Mouse (Mus musculus) CH12.LX (cell line): ENCODE data around the gene Trappc3. TPM values are rescaled to one million over a fixed set of nuclear protein-coding genes. Genes with fewer than 3 reads are reported as not detected.
A peak's percentile ranks its signal among the peaks of the same experiment; 100 is the strongest.

Experiments
- DNase-seq: peaks from one replicate; pipeline ENCODE4 v3.0.0-alpha.2; 2013; ENCODE audit errors: extremely low read depth
- H3K27ac ChIP-seq: 2 replicates; pipeline ENCODE4 v1.5.1; 2012; ENCODE audit warnings: low read depth, mild to moderate bottlenecking, control low read depth, moderate library complexity; ENCODE audit not compliant: insufficient read depth
- H3K27me3 ChIP-seq: replicated peaks from 2 replicates; pipeline ENCODE3; 2012; ENCODE audit warnings: inconsistent platforms
- H3K36me3 ChIP-seq, 2 experiments: replicated peaks in 1 of 2; 2 replicates each; pipeline versions ENCODE3 to v1.6.1; 2012; ENCODE audit warnings: inconsistent platforms in 1 of 2, low read length in 1 of 2, mild to moderate bottlenecking in 1 of 2, mixed read lengths in 1 of 2, moderate library complexity in 1 of 2; ENCODE audit not compliant: control insufficient read depth in 1 of 2, insufficient read depth in 1 of 2
- H3K4me1 ChIP-seq, 2 experiments: 2 replicates each; pipeline ENCODE4 v1.6.1; 2012; ENCODE audit warnings: inconsistent platforms in 1 of 2, moderate library complexity in 1 of 2; ENCODE audit not compliant: insufficient read depth in 2 of 2, control insufficient read depth in 1 of 2
- H3K4me2 ChIP-seq: 2 replicates; pipeline ENCODE4 v1.6.1; 2012; ENCODE audit warnings: low read depth, mild to moderate bottlenecking, control low read depth; ENCODE audit not compliant: poor library complexity, insufficient read depth, severe bottlenecking
- H3K4me3 ChIP-seq, 3 experiments: fragments of 150-350 bp in 1 of 3; sonication (generic) in 1 of 3; replicated peaks in 1 of 3; 2 replicates each; pipeline versions ENCODE3 to v1.5.1; 2011 to 2012; ENCODE audit warnings: low read depth in 2 of 3, low read length in 2 of 3, mild to moderate bottlenecking in 2 of 3, moderate library complexity in 2 of 3, control low read depth in 1 of 3, improper control_type of control experiment in 1 of 3, inconsistent platforms in 1 of 3, mixed read lengths in 1 of 3; ENCODE audit not compliant: poor library complexity in 1 of 3
- H3K79me2 ChIP-seq: replicated peaks from 2 replicates; pipeline ENCODE4 v1.6.1; 2012; ENCODE audit warnings: mild to moderate bottlenecking, moderate library complexity; ENCODE audit not compliant: control insufficient read depth, poor library complexity, insufficient read depth, severe bottlenecking; ENCODE audit errors: extremely low read depth
- H3K9ac ChIP-seq: 2 replicates; pipeline ENCODE4 v1.6.1; 2012; ENCODE audit warnings: low read depth, mild to moderate bottlenecking, control low read depth, moderate library complexity; ENCODE audit not compliant: insufficient read depth
- H3K9me3 ChIP-seq: replicated peaks from 2 replicates; pipeline ENCODE3; 2012; ENCODE audit warnings: low read length, inconsistent platforms, mixed read lengths
- CHD2 ChIP-seq: IDR thresholded peaks from 2 replicates; pipeline ENCODE4 v1.6.1; 2011; ENCODE audit warnings: low read length, improper control_type of control experiment
- ETS1 ChIP-seq: conservative IDR thresholded peaks from 2 replicates; pipeline ENCODE4 v1.6.1; 2012; ENCODE audit warnings: low read depth, mild to moderate bottlenecking, inconsistent platforms, low read length, improper control_type of control experiment, moderate library complexity
- GABPA ChIP-seq: IDR thresholded peaks from 2 replicates; pipeline ENCODE4 v1.6.1; 2012; ENCODE audit warnings: low read depth, low read length, improper control_type of control experiment, inconsistent platforms; ENCODE audit not compliant: insufficient replicate concordance
- IRF4 ChIP-seq: IDR thresholded peaks from 2 replicates; pipeline ENCODE4 v1.6.1; 2014; ENCODE audit warnings: low read depth, mild to moderate bottlenecking, inconsistent platforms, low read length, improper control_type of control experiment
- JUN ChIP-seq: IDR thresholded peaks from 2 replicates; pipeline ENCODE4 v1.6.1; 2011; ENCODE audit warnings: low read depth, mild to moderate bottlenecking, low read length, improper control_type of control experiment, moderate library complexity; ENCODE audit not compliant: insufficient read depth
- KAT2A ChIP-seq: IDR thresholded peaks from 2 replicates; pipeline ENCODE4 v1.6.1; 2012; ENCODE audit warnings: low read length, improper control_type of control experiment, inconsistent platforms; ENCODE audit not compliant: insufficient replicate concordance
- MAX ChIP-seq: IDR thresholded peaks from 2 replicates; pipeline ENCODE4 v1.6.1; 2011; ENCODE audit warnings: low read length, improper control_type of control experiment
- MAZ ChIP-seq: IDR thresholded peaks from 2 replicates; pipeline ENCODE4 v1.6.1; 2012; ENCODE audit warnings: low read depth, mild to moderate bottlenecking, inconsistent platforms, low read length, improper control_type of control experiment, moderate library complexity
- MEF2A ChIP-seq: IDR thresholded peaks from 2 replicates; pipeline ENCODE4 v1.6.1; 2014; ENCODE audit warnings: low read depth, mild to moderate bottlenecking, inconsistent platforms, low read length, improper control_type of control experiment, borderline replicate concordance
- MXI1 ChIP-seq: IDR thresholded peaks from 2 replicates; pipeline ENCODE4 v1.6.1; 2011; ENCODE audit warnings: mild to moderate bottlenecking, low read depth, low read length, improper control_type of control experiment
- NRF1 ChIP-seq: IDR thresholded peaks from 2 replicates; pipeline ENCODE4 v1.6.1; 2014; ENCODE audit warnings: low read depth, mild to moderate bottlenecking, inconsistent platforms, low read length, improper control_type of control experiment, moderate library complexity
- PAX5 ChIP-seq: IDR thresholded peaks from 2 replicates; pipeline ENCODE4 v1.6.1; 2012; ENCODE audit warnings: low read length, inconsistent platforms, mixed read lengths
- RAD21 ChIP-seq: IDR thresholded peaks from 2 replicates; pipeline ENCODE4 v1.6.1; 2011; ENCODE audit warnings: low read depth, mild to moderate bottlenecking, low read length, improper control_type of control experiment, moderate library complexity
- SIN3A ChIP-seq: IDR thresholded peaks from 2 replicates; pipeline ENCODE4 v1.6.1; 2012; ENCODE audit warnings: low read length, improper control_type of control experiment, inconsistent platforms
- SMC3 ChIP-seq: IDR thresholded peaks from 2 replicates; pipeline ENCODE4 v1.6.1; 2011; ENCODE audit warnings: low read depth, low read length, improper control_type of control experiment
- TBP ChIP-seq: conservative IDR thresholded peaks from 2 replicates; pipeline ENCODE4 v1.6.1; 2011; ENCODE audit warnings: low read depth, low read length, improper control_type of control experiment
- USF2 ChIP-seq: conservative IDR thresholded peaks from 2 replicates; pipeline ENCODE4 v1.6.1; 2011; ENCODE audit warnings: low read depth, low read length, improper control_type of control experiment
- ZKSCAN1 ChIP-seq: IDR thresholded peaks from 2 replicates; pipeline ENCODE4 v1.6.1; 2012; ENCODE audit warnings: low read depth, inconsistent platforms, low read length, improper control_type of control experiment, borderline replicate concordance
- dilution Hi-C: fragments of 300-500 bp; cut with MboI; formaldehyde crosslinking; loops from 2 replicates; pipeline ENCODE4 v1.14.3; 2020; ENCODE audit warnings: low sequenced_read_pairs; ENCODE audit not compliant: extremely low pct_unique_long_range_greater_than_20kb, extremely low pct_ligation_motif_present
- in situ Hi-C: fragments of 300-500 bp; cut with MboI; formaldehyde crosslinking; loops from 3 replicates; pipeline ENCODE4 v1.14.3; 2019; ENCODE audit warnings: low sequenced_read_pairs, low pct_ligation_motif_present, low pct_unique_long_range_greater_than_20kb, mixed read lengths
- polyA plus RNA-seq: library from polyadenylated mRNA; unstranded; fragments of >175 nt; gene quantifications from 2 replicates; pipeline ENCODE4 v1.2.1, GENCODE M21; 2012; ENCODE audit warnings: low read depth; ENCODE audit not compliant: insufficient read length
- total RNA-seq, 2 experiments: library from RNA; depleted of rRNA; stranded (reverse); fragments of 300-350 nt in 1 of 2; fragments of >200 nt in 1 of 2; gene quantifications; 2 replicates each; pipeline ENCODE4 v1.2.3; 2012 to 2014

The Trappc3 gene
- total and polyA plus RNA-seq, 3 experiments: 72.7 to 94.8 (median 74.1) TPM

DNA sequence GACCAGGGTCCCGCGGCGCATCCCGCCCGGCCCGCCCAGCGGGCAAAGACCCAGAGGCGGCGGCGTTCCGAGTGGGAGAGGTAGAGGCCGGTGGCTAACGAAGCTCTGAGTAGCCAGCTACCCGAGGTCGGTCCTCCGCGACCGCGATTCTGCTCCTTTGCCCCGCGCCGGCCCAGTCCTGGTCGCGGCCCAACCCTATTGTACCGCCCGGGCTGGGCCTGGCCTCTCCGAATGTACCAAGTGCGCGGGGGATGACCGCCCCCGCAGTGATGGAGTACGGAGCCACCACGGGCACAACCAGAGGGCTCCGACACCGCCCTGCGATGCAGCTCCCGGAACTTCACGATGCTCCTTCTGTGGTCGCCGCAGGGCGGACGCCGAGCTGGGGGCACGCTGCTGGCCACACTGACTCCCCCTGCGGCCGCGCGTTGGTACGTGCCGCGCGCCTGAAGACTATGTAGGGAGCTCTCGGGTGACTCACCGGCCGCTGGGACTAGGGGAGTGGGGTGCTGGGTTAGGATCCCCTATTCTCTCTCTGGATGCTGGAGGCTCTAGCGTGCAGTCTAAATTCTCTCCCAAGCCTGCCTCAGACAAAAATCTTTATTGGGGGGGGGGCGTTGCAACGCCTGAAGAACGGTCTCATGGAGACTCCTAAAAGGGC lies 5.9 kb upstream of the Trappc3 start, which contains the start of gene Map7d1 (continued):
- no peak for TF ChIP-seq CHD2
- TF ChIP-seq MAX: no peak; the same call in 1 of the 2 replicates
- no peak; the same call in none of the 2 replicates for TF ChIP-seq SIN3A
- 0 out of 2 replicates have a peak, but pooled peaks have one; percentile 7 for TF ChIP-seq IRF4
- TF ChIP-seq JUN: no peak
- no peak for TF ChIP-seq SMC3
- TF ChIP-seq PAX5: no peak
- no peak; the same call in 1 of the 2 replicates for TF ChIP-seq USF2
- TF ChIP-seq ETS1: peak; percentile 18; the same call in 1 of the 2 replicates
- no peak for TF ChIP-seq ZKSCAN1
- TF ChIP-seq NRF1: peak; percentile 42; the same call in 1 of the 2 replicates
- TF ChIP-seq RAD21: no peak
- TF ChIP-seq, all 38 proteins: peak for 16

DNA sequence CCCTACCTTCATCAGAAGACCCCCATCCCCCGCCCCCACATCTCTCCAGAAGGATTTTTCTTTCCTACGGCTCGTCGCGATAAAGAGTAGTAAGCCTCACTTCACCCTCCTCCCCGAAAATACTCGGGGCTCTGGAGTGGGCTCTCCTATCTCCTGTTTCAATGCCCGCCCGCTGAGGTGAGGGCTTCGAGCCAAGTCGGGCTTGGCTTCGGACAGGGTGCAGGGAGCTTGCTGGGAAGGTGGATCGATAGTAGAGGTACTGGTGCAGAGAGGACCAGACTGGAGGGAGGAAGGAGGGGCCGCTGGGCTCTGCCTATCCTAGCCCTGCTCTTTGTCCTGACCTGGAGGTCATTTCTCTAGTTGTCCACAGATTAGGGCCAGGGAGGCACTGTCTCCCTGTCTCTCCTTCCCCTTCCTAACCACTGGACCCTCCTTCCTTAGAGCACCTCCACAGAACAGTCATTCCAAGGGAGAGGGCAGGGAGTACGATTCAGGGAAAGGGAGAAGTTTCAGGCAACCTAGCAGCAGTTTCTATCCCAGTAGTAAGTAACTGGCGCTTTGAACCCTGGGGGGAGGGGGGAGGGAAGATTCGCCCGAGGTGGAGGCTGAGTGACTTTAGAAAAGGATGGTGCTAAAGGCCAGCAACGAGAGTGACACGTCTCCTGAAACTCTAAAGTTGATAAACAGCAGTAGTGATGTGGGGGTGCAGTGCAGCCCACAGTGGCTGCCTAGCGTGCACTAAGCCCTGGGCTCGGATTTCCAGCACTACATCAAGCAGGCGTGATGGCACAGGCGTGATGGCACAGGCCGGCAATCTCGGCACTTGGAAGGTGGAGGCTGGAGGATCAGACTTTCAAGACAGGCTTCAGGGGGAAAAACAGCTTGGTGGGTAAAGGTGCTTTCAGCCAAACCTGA lies 4.9 kb upstream of the Trappc3 start:
- peak overlapping the region; percentile 98 for H3K4me2 ChIP-seq
- H3K4me1 ChIP-seq: peaks cover 30 to 61% of the 10 kb centered on the region in 2 experiments
- peak; percentile 15; the same call in 1 of the 2 replicates for TF ChIP-seq MEF2A
- TF ChIP-seq MAZ: 0 out of 2 replicates have a peak, but pooled peaks have one; percentile 22
- peak; percentile 43 for TF ChIP-seq CHD2
- no peak for TF ChIP-seq KAT2A
- TF ChIP-seq TBP: 0 out of 2 replicates have a peak, but pooled peaks have one; percentile 11
- 0 out of 2 replicates have a peak, but pooled peaks have one; percentile 35 for TF ChIP-seq SIN3A
- peak; percentile 51; the same call in 1 of the 2 replicates for TF ChIP-seq MXI1
- no peak for TF ChIP-seq GABPA
- in situ Hi-C loops (no loop called here), dilution Hi-C loops (no loop called here)
- DNase-seq: no peak
- peak overlapping the region; percentile 73 for H3K27ac ChIP-seq
- no peaks in the 10 kb centered on the region for H3K27me3 ChIP-seq
- peaks cover 0 to 9% of the 10 kb centered on the region in 2 experiments for H3K36me3 ChIP-seq
- no peaks in the 10 kb centered on the region for H3K9me3 ChIP-seq
- H3K79me2 ChIP-seq: peaks cover 23% of the 10 kb centered on the region
- peak overlapping the region; percentile 96 for H3K9ac ChIP-seq
- peak overlapping the region; percentile 82 to 97 (median 82) for H3K4me3 ChIP-seq
